Mouse (Mus musculus) embryo, embryonic 11.5 days (tissue): ENCODE results near the gene Gm10639.
"Not testable (repeated sequence)": the region's sequence is repeated elsewhere in the genome, so short reads cannot be mapped to it uniquely, and the experiment has no call there.

Experiments used
- DNase-seq: peaks from one replicate; pipeline ENCODE4 v3.0.0-alpha.2; 2012; ENCODE audit warnings: low read depth, low spot score

Gene Gm10639

GRCm38 (mm10) chr9:78348206-78349004 lies 58.7 kb downstream of the Gm10639 start:
- not testable (repeated sequence) for DNase-seq

- not testable (repeated sequence) for DNase-seq
Observed at GRCm38 (mm10) chr9:78349141-78349540, 59.4 kb downstream of the Gm10639 start.

GRCm38 (mm10) chr9:78350007-78350406 lies 60.3 kb downstream of the Gm10639 start:
- DNase-seq = not testable (repeated sequence)

- DNase-seq = no peak
Observed at GRCm38 (mm10) chr9:78351504-78352220, 61.9 kb downstream of the Gm10639 start.
